Mouse (Mus musculus) cerebellum, postnatal 25 days (tissue): Measurements from ENCODE around the gene Cnot4.

Source experiments
- DNase-seq, 2 experiments: peaks; one replicate each; pipeline ENCODE4 v3.0.0; 2021; ENCODE audit warnings: mixed read lengths in 2 of 2

Gene Cnot4

GRCm38 (mm10) chr6:35032704-35033103 lies 100.8 kb downstream of the Cnot4 start:
- DNase-seq: no peak

- no peak for DNase-seq
Measured at GRCm38 (mm10) chr6:35030811-35031210, 102.7 kb downstream of the Cnot4 start.

- no peak for DNase-seq
Measured at GRCm38 (mm10) chr6:35030226-35030625, 103.3 kb downstream of the Cnot4 start.

GRCm38 (mm10) chr6:35028023-35028422 lies 105.5 kb downstream of the Cnot4 start:
- no peak for DNase-seq

- DNase-seq: peak; percentile 35 to 54
Measured at GRCm38 (mm10) chr6:35027257-35027656, 106.3 kb downstream of the Cnot4 start.

- DNase-seq: no peak
Measured at GRCm38 (mm10) chr6:35016624-35017023, 116.9 kb downstream of the Cnot4 start.

GRCm38 (mm10) chr6:35011953-35012352 lies 121.6 kb downstream of the Cnot4 start:
- no peak for DNase-seq

GRCm38 (mm10) chr6:35010705-35011104 lies 122.8 kb downstream of the Cnot4 start:
- no peak for DNase-seq

- DNase-seq: peak; percentile 65 to 78
Measured at GRCm38 (mm10) chr6:35002261-35002669, 131.3 kb downstream of the Cnot4 start.

GRCm38 (mm10) chr6:34999101-34999500 lies 134.4 kb downstream of the Cnot4 start:
- DNase-seq: peak; percentile 29 to 48

GRCm38 (mm10) chr6:34996496-34996895 lies 137.0 kb downstream of the Cnot4 start:
- no peak for DNase-seq

- peak; percentile 78 to 87 for DNase-seq
Measured at GRCm38 (mm10) chr6:34995265-34995681, 138.3 kb downstream of the Cnot4 start.

- DNase-seq: no peak
Measured at GRCm38 (mm10) chr6:34994692-34995091, 138.8 kb downstream of the Cnot4 start.

GRCm38 (mm10) chr6:34989263-34989662 lies 144.3 kb downstream of the Cnot4 start:
- no peak for DNase-seq

- DNase-seq: no peak
Measured at GRCm38 (mm10) chr6:34988081-34988761, 145.3 kb downstream of the Cnot4 start, which contains the start of gene Slc23a4. Slc23a4 (minus strand) TSS chr6:34988404.

GRCm38 (mm10) chr6:34987085-34987645 lies 146.4 kb downstream of the Cnot4 start:
- no peak for DNase-seq

GRCm38 (mm10) chr6:34980661-34981060 lies 152.9 kb downstream of the Cnot4 start:
- DNase-seq: no peak

GRCm38 (mm10) chr6:34979291-34979690 lies 154.2 kb downstream of the Cnot4 start:
- DNase-seq: no peak
